Mouse (Mus musculus): ENCODE results near the gene Cdkn3.

DNA sequence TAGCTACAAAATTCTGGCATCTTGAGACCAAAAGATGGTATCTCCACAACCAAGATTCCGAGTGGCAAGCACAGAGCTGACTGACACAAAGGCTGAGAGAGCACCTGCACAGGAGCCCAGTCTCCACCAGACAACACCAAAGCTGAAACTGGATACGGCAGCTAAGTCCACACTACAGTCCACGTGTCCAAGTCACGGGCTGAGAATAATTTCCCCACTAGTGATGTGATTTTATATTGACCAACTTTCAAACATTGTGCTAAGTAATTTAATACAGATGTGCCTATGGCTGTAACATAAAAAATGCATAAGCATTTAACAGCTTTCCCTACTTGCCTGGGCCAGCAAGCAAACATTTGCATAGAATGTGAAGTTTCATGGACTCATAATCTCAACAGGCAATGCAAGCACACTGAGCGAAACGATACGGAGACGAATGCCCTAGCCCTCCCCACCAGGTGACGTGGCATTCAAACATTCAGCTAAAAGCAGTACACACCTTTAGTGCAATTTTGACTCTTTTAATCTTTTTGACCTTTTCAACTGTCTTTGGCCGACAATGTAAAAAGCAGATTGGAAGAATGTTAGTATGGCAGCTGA lies 23.1 kb downstream of the Cdkn3 start:
- TF ChIP-seq POLR2A (IDR thresholded peaks at IDR 0.05; ENCODE audit: insufficient read depth, low read depth, low read length) (no peak), CTCF (IDR thresholded peaks at IDR 0.05; ENCODE audit: insufficient read depth, low read depth, low read length) (no peak)

Data from olfactory bulb, adult 2 months (tissue).